Mouse (Mus musculus) bone marrow macrophage, adult 2 months (primary cell): Measurements from ENCODE around the gene Dok4.

Experiments
- CTCF ChIP-seq: IDR thresholded peaks from 2 replicates; pipeline ENCODE4 v1.5.1; 2012; ENCODE audit warnings: low read depth, mild to moderate bottlenecking, low read length, moderate library complexity
- POLR2A ChIP-seq: IDR thresholded peaks from 2 replicates; pipeline ENCODE4 v1.6.1; 2012; ENCODE audit warnings: mild to moderate bottlenecking, low read depth, low read length, borderline replicate concordance

DNA sequence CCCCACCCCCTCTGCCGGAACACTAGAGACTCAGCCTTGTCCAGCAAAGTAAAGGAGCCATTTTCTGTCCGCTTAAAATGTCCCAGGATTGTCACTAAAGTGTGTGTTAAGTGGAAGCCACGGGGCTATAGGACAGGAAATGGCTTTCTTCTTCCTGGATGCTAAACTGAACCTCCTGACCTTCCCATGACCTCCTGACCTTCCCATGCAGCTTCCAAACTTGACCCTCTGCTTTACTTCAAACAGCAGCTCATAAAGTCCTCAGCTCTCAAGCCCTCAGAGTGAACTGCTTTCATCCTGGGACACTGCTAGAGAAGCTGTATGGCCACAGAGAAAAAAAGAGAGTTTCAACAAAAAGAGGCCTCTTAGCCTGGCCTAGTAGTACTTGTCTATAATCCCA, 690 bp upstream of the Dok4 start:
- TF ChIP-seq CTCF (no peak), POLR2A (no peak)
